Mouse (Mus musculus) frontal cortex, adult (tissue): ENCODE measurements around the gene Hoxd8.

Source experiments
- ATAC-seq: cut with Nextera tagmentation; 2 replicates; pipeline ENCODE4 v1.9.2; 2017; ENCODE audit warnings: mild to moderate bottlenecking, moderate library complexity, mixed read lengths; ENCODE audit not compliant: low TSS enrichment

The Hoxd8 gene

DNA sequence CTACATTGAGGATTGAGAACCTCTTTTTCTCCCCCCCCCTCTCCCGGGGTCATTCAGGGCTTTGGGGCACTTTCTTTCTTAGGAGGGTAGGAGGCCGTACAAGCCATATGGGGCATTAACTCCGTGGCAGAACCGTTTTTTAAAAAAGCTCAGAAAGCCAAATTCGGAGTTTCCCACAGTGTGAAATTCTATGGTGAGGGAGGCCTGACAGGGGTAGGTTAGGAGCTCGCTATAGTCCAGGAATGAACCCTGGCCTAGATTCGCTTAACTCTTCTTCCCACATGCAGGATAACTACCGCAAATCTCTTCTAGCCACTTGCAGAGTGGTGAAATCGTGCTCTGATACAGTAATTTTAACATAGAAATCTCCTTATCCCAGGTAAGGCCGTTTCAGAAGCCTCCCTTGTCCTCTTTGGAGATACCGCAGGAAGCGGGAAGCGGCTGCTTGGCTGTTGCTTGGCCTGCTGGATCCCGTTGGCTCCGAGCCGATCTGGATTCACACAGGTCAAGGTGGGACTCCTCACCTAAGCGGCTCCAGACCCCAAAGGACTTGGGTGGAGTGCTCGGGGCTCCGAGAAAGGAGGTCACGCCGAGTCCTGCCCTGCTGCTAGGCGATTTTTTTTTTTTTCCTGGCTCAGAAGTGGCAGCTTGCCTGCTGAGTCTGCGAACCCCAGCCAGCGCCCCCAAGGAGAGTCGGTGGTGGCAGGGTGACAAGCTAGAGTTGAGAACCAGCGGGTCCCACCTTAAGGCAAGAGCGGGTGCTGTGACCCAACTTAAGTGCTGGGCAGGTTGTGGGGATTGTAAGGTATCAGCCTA is 30.8 kb downstream of the Hoxd8 start:
- ATAC-seq, result no peak

DNA sequence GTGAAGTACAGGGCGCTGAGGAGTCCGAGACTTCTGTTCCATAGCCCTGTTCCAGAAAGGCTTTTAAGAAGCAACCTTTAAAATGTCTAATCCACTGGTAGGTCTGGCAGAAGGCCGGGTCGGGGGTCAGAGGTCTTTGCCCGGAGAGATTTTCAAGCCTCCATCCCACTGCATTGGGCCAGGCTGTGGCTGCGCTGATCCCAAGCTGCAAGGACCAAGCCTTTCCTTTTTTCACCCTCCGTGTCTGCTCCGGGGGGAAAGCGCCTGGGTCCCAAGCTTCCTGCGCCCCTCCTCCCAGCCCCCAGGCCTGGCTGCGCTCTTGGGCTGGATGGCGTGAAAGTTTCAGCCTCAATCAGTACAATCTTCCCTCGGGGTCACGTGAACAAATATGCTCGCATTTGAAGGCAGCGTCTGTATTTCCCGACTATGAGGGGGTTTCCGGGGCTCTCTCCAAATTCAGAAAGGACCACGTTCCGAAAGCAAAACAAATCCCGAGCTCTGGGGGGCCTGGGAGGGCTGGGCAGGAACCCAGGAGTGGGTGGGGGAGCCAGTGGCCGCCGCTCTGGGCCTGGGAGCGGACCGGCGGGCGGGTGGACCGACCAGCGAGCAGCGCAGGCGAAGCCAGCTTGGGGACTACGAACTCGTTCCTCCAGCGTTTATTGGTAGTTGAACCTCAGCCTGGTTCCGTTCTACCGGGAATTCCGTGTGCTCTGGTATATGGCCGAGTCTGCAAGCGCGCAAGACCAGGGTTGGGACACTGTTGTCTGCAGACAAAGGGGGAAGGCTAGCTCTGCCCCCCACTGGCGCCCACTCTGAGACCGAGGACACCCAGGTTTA is 31.7 kb downstream of the Hoxd8 start:
- ATAC-seq, result no peak

DNA sequence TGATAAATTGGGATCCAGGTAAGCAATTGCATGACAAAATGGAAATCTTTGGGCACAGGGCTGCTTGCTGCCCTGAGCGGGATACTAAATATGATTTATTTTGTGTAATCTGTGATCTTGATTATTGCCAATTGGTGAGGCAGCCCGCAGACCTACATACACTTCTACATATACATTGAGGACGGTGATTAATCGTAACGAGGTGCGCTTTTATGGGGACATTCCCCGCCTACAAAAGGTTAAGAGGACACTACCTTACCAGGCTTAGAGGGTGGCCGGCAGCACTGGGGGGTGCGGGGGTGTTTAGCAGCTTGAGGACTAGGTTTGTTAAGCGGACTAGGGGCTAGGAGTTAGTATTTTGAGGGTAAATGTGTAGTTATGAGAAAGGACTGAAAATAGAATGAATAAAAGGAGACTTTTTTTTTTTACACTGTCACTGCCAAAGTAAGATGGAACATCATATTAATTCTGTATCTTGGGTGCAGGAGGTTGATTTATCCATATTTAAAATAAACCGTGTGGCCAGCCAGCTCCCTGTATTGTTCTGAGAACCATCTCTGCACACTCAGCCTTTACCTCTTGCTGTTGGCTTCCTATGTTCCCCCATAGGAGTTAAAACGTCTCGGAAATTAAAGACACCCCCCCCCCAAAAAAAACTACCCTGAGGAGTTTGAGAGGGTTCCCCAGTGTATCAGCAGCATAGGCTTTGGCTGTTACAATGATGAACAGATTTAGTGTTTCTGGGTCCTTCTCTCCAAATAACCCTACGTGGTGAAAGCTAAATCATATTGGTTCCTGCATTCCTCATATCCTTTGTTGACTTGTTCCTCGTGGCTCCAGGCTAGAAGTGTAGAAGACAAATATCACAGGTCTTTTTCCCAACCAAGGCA is 32.5 kb downstream of the Hoxd8 start:
- no peak for ATAC-seq

DNA sequence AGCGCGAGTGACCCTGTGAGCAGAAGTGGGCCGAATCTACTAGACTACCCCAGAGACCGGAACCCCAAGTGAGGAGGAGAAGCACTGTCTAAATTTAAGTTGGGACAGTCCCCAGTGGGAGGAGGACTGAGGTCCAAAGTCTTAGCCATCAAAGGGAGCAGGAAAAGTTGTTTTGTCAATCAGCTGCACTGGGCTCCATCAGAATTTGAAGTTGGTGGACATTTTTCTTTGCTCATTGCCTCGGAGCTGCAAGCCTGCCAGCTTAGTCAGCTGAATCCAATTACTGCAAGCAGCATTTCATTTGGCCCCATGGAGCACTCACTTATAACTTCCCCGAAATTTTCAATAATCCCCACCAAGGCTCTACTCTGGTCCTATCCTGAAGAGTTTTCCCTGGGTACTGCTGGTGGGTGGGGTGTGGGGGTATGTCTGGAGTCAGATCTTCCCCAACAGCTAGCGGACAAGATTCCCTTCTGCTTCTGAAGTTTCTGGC is 33.2 kb downstream of the Hoxd8 start:
- ATAC-seq, result no peak

DNA sequence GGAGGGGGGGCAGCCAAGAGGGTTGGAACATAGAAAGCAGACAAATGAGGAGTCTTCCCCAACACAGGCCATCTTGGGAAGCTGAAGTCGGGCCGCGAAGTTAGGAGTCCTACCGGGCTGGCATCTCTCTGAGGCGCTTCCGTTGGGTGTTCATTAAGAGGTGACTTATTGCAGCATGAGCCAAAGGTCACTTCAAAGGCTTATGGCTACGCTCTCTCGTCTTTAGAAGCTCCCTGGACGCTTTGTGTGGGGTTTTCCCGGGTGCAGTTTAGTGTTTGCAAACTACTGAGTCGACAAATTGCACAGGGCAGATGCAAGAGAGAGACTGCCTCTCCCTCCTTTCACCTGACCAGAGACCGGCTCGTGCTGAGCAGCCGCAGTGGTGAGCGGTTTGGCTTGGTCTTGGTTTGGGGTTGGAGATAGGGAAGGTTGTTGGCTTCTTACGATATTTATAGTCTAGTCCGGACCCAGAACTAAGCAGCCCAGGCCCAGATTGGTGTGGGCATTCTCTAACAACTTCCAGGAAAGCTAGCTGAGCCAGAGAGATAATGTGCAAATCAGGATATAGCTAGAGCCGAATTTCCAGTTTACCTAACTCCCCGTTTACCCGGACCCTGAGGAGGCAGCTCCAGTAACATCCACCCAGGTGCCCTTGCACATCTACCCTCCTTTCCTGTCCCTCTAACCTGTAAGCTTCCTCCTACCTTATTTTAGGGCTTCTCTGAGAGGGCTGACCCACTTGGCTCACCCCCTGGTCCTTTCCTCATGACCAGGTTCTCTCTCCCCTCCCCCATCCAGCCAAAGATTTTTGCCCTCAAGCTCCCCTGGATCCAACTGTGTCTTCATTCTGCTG is 34.4 kb downstream of the Hoxd8 start:
- no peak for ATAC-seq

DNA sequence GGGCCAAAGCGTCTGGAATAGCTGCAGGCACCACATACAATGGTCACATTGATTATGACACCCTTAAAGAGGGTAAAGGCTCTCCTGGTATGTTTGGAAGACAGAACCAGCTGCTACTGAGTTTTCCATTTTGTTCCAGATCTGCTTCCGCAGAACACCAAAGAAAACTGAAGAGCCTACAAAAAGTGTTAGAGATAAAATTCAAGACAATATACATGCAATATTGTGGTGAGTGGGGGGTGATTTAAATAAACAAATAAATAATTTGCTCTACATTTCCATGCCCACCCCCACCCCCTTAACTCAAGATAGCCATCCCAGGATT is 35.0 kb downstream of the Hoxd8 start:
- no peak for ATAC-seq

DNA sequence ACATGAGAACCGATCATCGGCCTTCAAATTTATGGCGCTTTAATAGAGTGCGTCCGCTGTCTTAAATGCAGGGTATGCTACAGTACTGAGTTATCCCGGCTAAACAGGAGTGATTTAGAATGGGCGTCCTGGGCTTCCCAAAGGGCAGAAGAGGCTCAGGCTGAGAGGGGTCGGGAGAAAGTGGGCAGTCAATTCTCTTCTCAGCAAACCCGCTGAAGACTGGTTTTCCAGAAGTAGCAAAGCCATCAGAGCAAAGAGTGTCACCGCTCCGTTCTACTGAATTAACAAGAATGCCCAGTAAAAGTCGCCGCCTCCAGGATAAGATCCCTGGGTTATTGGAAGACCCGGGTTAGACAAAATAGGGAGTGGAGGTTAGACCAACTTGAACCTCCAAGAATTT is 35.5 kb downstream of the Hoxd8 start:
- no peak for ATAC-seq

DNA sequence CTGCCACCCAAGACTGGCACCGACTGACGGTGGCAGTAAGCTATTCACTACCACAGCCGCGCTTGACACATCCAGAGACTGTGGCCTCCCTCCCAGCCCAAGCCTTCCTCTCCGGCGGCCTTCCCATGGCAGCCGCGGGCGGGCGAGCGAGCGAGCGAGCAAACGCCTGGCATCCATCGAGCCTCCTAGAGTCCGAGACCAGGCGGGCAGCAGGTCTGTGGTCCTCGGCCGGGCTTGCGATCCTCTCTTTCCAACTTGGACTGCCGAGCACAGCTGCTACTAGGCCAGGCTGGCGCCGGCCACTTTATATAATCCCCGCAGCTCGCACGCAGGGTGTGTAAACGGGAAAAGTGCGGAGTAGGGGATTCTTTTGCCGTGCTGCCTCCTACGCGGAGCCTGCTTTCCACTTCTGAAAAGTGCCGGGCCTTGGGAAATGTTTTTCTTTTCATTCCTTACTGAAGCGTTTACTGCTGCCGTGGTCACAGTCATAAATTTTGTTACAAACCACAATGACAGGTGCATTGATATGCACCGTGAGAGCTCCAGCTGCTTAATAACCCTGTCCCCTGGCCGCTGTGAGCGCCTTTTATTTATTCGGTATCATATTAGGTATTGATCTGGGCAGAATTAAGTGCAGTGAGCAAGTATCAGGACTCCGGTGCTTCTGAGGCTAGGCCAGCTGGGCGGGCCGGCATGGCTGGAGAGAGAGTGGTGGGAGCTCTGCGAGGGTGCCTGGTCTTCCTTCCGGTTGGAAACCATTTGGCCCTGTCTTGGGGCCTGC is 36.1 kb downstream of the Hoxd8 start:
- ATAC-seq, result no peak; the same call in 1 of the 2 replicates

DNA sequence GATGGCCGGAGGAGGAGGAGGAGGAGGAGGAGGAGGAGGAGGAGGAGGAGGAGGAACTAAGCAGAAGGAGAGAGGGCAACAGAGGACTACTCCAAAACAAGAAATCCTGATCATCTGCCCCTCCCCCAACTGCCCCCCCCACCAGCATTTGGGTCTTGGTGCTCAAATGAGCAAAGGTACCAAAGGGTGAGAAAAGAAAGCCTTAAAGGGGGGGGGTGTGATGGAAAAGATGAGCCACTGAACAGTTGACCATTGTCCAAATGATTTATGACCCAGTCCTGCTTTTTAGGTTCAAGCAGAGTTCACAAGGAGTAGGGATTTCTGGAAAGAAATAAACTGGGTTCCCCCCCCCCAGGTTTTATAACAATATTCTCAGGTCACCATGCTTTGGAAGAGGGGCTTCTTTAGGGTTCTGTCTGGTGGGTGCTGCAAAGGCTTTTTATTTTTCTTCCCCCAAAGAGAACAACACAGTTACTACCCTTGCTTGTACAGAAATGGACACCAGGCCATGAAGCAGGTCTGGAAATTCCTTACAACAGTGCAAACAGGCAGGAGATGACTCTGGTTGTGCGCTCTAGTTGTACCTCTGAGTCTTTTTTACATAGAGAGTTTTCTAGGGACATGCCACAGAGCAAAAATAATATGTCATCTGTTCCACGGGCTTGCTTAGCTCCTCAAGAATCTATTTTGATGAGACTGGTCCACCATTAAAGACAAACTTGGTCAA is 37.0 kb downstream of the Hoxd8 start:
- no peak for ATAC-seq

DNA sequence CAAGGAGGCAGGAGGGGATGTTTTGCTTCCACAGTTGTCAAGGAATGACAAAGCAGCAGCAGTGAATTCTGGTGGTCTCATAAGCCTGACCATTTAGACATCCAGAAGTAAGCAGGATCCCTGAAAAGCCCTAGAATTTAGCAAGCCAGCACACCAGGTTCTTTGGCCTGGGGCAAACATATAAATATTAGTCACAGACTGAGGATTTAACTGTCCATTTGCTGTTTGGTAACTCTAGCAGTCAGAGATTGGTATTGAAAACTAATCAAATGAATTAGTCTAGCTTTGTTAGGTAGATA is 37.5 kb downstream of the Hoxd8 start:
- ATAC-seq, result no peak

DNA sequence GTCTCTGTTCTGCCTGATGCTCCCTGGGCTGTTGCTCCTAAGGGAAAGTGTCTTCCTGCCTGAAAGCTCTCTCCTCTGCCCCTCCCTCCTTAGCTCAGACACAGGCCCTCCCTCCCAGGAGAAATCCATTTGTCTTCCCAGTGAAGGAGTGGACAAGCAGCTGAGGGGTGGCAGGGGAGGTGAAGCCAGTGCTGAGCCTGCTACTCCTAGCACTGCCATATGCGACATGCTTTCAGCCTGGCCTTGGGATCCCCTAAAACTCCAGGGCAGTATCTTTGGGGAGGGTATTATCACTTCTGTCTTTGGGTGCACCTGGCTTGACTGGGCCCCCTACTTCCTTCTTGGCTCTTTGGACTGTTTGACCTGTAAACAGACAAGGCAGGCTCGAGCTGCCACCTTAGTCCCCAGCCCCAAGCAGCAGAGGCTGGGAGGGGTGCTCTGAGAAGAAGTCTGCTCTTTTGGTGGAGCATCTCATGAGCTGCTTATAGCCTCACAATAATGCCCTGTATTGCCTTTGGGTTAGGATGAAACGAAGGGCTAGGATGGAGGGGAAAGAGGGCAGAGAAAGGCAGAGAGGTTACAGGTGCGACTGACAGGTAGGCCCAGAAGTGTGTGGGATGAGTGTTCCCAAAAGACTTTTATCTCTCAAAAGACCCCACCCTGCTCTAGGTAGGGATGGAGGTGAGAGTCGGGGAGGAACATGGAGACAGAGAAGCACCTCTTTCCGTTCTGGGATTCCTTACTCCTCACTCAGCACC is 41.3 kb downstream of the Hoxd8 start:
- no peak for ATAC-seq

DNA sequence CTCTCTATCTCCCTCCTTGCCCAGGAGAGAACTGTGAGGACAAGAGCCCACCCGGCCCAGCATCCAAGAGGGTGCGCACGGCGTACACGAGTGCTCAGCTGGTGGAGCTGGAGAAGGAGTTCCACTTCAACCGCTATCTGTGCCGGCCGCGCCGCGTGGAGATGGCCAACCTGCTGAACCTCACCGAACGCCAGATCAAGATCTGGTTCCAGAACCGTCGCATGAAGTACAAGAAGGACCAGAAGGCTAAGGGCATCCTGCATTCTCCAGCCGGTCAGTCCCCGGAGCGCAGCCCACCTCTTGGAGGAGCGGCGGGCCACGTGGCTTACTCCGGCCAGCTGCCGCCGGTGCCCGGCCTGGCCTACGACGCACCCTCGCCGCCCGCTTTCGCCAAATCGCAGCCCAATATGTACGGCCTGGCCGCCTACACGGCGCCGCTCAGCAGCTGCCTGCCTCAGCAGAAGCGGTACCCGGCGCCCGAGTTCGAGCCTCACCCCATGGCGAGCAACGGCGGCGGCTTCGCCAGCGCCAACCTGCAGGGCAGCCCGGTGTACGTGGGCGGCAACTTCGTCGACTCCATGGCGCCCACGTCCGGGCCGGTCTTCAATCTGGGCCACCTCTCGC is 42.0 kb downstream of the Hoxd8 start:
- ATAC-seq, result no peak

DNA sequence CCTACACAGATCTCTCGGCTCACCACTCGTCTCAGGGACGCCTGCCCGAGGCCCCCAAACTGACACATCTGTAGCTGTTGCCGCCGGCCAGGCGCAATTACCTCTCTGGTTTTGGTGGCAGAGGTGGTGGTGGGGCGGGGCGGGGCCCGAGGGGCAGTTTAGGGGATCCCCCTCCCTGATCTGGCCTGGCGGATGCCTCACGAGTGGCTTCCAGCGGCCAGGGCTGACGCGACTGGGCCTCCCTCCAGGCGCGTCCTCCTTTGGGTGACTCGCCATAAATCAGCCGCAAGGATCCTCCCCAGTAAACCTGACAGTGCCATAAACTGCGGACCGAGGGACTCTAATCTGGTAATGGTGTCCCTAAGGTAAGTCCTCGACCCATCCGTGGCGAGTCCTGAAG is 42.6 kb downstream of the Hoxd8 start:
- no peak for ATAC-seq

DNA sequence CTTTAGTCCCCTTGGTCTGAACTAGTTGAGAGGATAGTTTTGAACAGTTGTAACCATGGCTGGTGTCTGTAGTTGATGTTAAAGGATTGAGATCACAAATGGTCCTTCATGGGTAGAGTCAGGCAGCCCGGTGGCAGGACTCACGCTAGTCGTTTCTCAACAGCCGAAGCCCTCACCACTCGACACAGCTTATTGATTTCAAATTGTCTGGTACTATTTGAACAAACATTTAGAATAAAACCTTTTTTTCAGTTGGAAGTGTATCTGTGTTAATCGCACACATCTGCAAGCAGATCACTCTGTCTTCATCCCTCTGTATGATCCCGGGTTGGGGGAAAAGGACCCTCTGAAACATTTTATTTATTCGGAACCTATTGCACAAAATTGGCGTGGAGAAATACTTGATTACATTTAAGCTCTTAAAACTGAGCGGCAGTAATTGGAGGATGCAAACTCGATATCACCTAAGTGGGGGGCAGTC is 43.3 kb downstream of the Hoxd8 start:
- no peak for ATAC-seq

DNA sequence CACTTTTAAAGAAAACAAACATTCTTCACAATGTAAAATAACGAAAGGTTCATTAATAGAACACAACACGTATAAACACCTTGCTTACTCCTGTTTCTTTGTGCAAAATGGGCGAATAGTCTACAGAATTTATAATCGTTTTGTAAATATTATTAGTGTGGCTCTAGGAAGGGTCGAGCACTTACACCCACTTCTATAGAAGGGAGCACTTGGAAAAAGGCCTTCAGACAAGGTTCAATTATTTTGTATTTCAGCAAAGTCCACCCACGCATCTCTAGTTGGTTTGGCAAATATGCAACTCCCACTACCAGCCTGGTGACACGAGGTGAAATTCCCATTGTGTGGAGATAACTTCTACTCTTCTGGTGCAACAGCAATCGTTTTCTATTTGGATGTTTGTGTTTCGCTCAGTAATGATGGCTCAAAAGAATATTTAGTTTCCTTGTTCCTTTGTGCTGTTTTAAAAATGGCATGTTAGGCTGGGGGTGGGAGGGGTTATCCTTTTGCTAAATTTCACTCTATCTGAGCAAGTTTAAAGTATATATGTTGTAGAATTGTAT is 44.1 kb downstream of the Hoxd8 start:
- ATAC-seq, result no peak

DNA sequence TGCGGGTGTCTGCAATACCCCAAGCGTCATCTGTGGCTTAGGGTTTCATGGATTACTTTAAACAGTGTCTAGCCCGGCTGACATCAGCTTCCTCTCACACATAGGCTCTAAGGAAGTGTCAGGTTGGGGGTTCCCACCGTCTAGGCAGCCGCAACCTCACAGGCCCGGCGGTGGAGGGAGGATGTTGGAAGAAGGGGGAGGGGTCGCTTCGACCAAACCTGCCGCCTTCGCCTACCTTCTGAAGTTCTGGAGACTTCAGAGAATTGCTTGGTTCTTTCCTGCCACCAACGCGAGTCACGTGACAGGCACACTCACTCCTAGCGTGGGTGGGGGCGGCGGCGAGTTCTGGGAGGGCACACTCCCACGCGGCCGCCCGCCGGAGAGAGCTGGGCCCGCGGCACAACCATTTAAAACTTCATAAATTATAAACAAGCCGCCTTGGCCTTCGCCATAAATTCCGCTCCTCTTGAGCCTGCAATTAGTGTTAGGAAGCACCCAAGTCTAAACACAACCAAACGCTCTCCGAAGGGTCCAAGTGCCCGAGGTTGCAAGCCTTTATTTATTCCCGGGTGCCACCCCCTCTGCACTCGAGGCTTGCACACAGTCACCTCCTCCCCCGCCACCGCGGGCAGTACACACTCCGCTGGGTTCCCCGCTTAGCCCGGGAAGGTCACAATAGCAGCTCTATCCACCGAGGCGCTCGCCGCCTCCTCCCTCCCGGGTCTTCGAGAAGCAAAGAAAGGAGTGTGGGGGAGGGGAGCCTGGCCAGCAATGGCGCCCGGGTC is 45.1 kb downstream of the Hoxd8 start:
- no peak for ATAC-seq

DNA sequence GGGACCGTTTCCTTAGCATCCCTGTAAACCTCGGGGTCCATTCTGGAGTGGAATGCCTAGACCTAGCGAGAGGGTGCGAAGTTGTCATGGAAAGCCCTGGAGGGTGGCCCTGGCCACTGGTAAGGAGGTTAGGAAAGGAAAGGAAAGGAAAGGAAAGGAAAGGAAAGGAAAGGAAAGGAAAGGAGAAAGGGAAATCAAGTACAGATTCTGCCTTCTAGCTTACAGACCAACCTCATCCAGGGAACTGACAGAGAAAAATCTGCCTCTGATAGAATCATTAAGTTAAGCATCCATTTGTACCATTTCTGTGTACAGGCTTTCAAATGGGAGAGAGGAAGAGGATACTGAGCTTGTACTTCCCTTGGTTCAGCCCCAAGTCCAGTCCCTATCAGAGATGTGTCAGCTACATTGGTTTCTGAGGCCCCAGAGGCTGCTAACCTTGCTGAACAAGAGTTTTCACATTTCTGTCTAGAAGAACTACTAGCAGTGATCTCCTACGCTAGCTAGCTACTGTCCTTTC is 46.4 kb downstream of the Hoxd8 start:
- no peak for ATAC-seq
